ENCODE assay signal across 10 mouse cellular contexts in genomic region chr13:30966507-30966911, GRCm38 (mm10). TPM values are rescaled to one million over a fixed set of nuclear protein-coding genes. Genes with fewer than 3 reads are reported as not detected.
A peak's percentile ranks its signal among the peaks of the same experiment; 100 is the strongest.
DNase-seq lines count a peak whose midpoint lies in the region; ATAC-seq and TF ChIP-seq lines count a peak whose summit lies in the region.
"Had no signal": no experiment of that assay in that cellular context is flagged by ENCODE, and none has a peak within 500 bp of the region (broad histone marks: within the 10 kb centered on the region; RNA-seq: fewer than 3 reads in every experiment).

No protein-coding gene starts in this region.

- H3K27me3 ChIP-seq in kidney, postnatal 0 days (ENCODE audit: insufficient read depth, low read length) = no peaks in the 10 kb centered on the region
- no peaks in the 10 kb centered on the region for H3K27me3 ChIP-seq in embryonic facial prominence, embryonic 10.5 days (replicated peaks; ENCODE audit: low read depth, poor library complexity, severe bottlenecking)
- H3K27me3 ChIP-seq in hindbrain, embryonic 15.5 days = no peaks in the 10 kb centered on the region
- no peaks in the 10 kb centered on the region for H3K27me3 ChIP-seq in neural tube, embryonic 11.5 days (ENCODE audit: control insufficient read depth, insufficient read depth, low read length)
- H3K27me3 ChIP-seq in thymus, adult 2 months (ENCODE audit: control insufficient read depth, insufficient read depth, low read length) = no peaks in the 10 kb centered on the region

- peak overlapping the region; percentile 34 for H3K4me2 ChIP-seq in kidney, postnatal 0 days (ENCODE audit: low read length)
- peak overlapping the region; percentile 45 for H3K4me2 ChIP-seq in hindbrain, embryonic 15.5 days
- H3K4me2 ChIP-seq in neural tube, embryonic 11.5 days (ENCODE audit: low read depth) = peak overlapping the region; percentile 31; the same call in 1 of the 2 replicates

- peak overlapping the region; percentile 9; the same call in 1 of the 2 replicates for H3K27ac ChIP-seq in kidney, postnatal 0 days
- H3K27ac ChIP-seq in embryonic facial prominence, embryonic 10.5 days (replicated peaks) = peak overlapping the region; percentile 68
- H3K27ac ChIP-seq in hindbrain, embryonic 15.5 days (replicated peaks) = no peak overlapping the region
- 0 out of 2 replicates have a peak overlapping the region, but pooled peaks have one; percentile 27 for H3K27ac ChIP-seq in neural tube, embryonic 11.5 days (ENCODE audit: low read depth, low read length)
- H3K27ac ChIP-seq in thymus, adult 2 months (ENCODE audit: control insufficient read depth, insufficient read depth, low read length) = no peak overlapping the region

- peak; percentile 82 for DNase-seq in kidney, postnatal 0 days (ENCODE audit: low spot score)
- no peak for DNase-seq in kidney, postnatal 25 days
- DNase-seq in embryonic facial prominence, embryonic 10.5 days (ENCODE audit: low spot score) = peak; percentile 82
- peak; percentile 59 for DNase-seq in neural tube, embryonic 11.5 days (ENCODE audit: low spot score)
- DNase-seq in thymus, adult 2 months = no peak
- no peak for DNase-seq in frontal cortex, postnatal 36 days (ENCODE audit: low spot score in 2 of 2)

- H3K36me3 ChIP-seq in kidney, postnatal 0 days (ENCODE audit: insufficient read depth, low read length) = no peaks in the 10 kb centered on the region
- 0 out of 2 replicates have a peak, but pooled peaks cover under 1% of the 10 kb centered on the region for H3K36me3 ChIP-seq in embryonic facial prominence, embryonic 10.5 days (replicated peaks)
- no peaks in the 10 kb centered on the region for H3K36me3 ChIP-seq in hindbrain, embryonic 15.5 days
- H3K36me3 ChIP-seq in neural tube, embryonic 11.5 days (ENCODE audit: control insufficient read depth, insufficient read depth, low read length) = no peaks in the 10 kb centered on the region
- 0 out of 2 replicates have a peak, but pooled peaks cover 4% of the 10 kb centered on the region for H3K36me3 ChIP-seq in thymus, adult 2 months (ENCODE audit: control insufficient read depth, insufficient read depth, low read length)

- WGBS in kidney, postnatal 0 days = 16% methylated on average over 10 of the region's 10 CpGs
- 9% methylated on average over 10 of the region's 10 CpGs for WGBS in embryonic facial prominence, embryonic 10.5 days
- WGBS in hindbrain, embryonic 15.5 days = 8% methylated on average over 10 of the region's 10 CpGs
- WGBS in neural tube, embryonic 11.5 days = 8% methylated on average over 10 of the region's 10 CpGs
- WGBS in thymus, adult 2 months = 92% methylated on average over 10 of the region's 10 CpGs

- 0 out of 2 replicates have a peak, but pooled peaks cover 6% of the 10 kb centered on the region for H3K4me1 ChIP-seq in kidney, postnatal 0 days (replicated peaks; ENCODE audit: insufficient read depth, low read length)
- H3K4me1 ChIP-seq in embryonic facial prominence, embryonic 10.5 days = peaks cover 54% of the 10 kb centered on the region
- peaks cover 8% of the 10 kb centered on the region for H3K4me1 ChIP-seq in hindbrain, embryonic 15.5 days (replicated peaks)
- peaks cover 9% of the 10 kb centered on the region for H3K4me1 ChIP-seq in neural tube, embryonic 11.5 days (ENCODE audit: control insufficient read depth, insufficient read depth, low read length)
- peaks cover 14% of the 10 kb centered on the region for H3K4me1 ChIP-seq in thymus, adult 2 months (replicated peaks; ENCODE audit: control insufficient read depth, insufficient read depth, low read length)

- H3K4me3 ChIP-seq in kidney, postnatal 0 days (replicated peaks; ENCODE audit: low read depth, low read length) = no peak overlapping the region; the same call in 1 of the 2 replicates
- H3K4me3 ChIP-seq in embryonic facial prominence, embryonic 10.5 days = peak overlapping the region; percentile 36
- H3K4me3 ChIP-seq in hindbrain, embryonic 15.5 days = no peak overlapping the region
- H3K4me3 ChIP-seq in neural tube, embryonic 11.5 days (ENCODE audit: low read depth, low read length) = no peak overlapping the region
- H3K4me3 ChIP-seq in thymus, adult 2 months (ENCODE audit: control insufficient read depth, insufficient read depth, low read length) = no peak overlapping the region

- peak; percentile 68; the same call in 1 of the 2 replicates for ATAC-seq in kidney, postnatal 0 days (replicated peaks; ENCODE audit: low FRiP score, low read depth)
- no peak for ATAC-seq in hindbrain, embryonic 15.5 days (ENCODE audit: low FRiP score, low read depth)
- ATAC-seq in neural tube, embryonic 11.5 days (ENCODE audit: insufficient read depth, low FRiP score, low TSS enrichment) = peak; percentile 48; the same call in 1 of the 2 replicates
- no peak for ATAC-seq in cerebellum, adult (ENCODE audit: insufficient number of reproducible peaks, low FRiP score, low TSS enrichment)

- H3K9ac ChIP-seq in kidney, postnatal 0 days (ENCODE audit: low read depth, low read length) = no peak overlapping the region
- 0 out of 2 replicates have a peak overlapping the region, but pooled peaks have one; percentile 3 for H3K9ac ChIP-seq in hindbrain, embryonic 15.5 days
- no peak overlapping the region for H3K9ac ChIP-seq in neural tube, embryonic 11.5 days (ENCODE audit: low read length)

- no peak for TF ChIP-seq POLR2A in thymus, adult 2 months (IDR thresholded peaks at IDR 0.05; ENCODE audit: control insufficient read depth, extremely low read depth, insufficient read depth, low read length, poor library complexity)

- no peak for TF ChIP-seq CTCF in kidney, postnatal 0 days (IDR thresholded peaks at IDR 0.05; ENCODE audit: low read depth)
- no peak for TF ChIP-seq CTCF in thymus, adult 2 months (IDR thresholded peaks at IDR 0.05; ENCODE audit: borderline replicate concordance, control insufficient read depth, extremely low read depth, insufficient read depth, low read length, poor library complexity)

- no peaks in the 10 kb centered on the region for H3K9me3 ChIP-seq in kidney, postnatal 0 days (replicated peaks; ENCODE audit: low read length)
- H3K9me3 ChIP-seq in embryonic facial prominence, embryonic 10.5 days = no peaks in the 10 kb centered on the region
- no peaks in the 10 kb centered on the region for H3K9me3 ChIP-seq in hindbrain, embryonic 15.5 days
- H3K9me3 ChIP-seq in neural tube, embryonic 11.5 days (ENCODE audit: control insufficient read depth, low read length) = no peaks in the 10 kb centered on the region
- H3K9me3 ChIP-seq: G1E had no signal

RNA-seq across cellular contexts. Expression of gene Exoc2, which starts 7.4 kb away (rescaled TPM):
- 22.1 and 23.4 TPM in 2 replicates for polyA plus RNA-seq in kidney, postnatal 0 days (2015; fragmentation: Nextera tagmentation; extraction: Ambion mirVana)
- polyA plus RNA-seq in embryonic facial prominence, embryonic 10.5 days (2016; fragmentation: Nextera tagmentation; extraction: Ambion mirVana) = 37.4 and 38.7 TPM in 2 replicates
- polyA plus RNA-seq in hindbrain, embryonic 15.5 days (2015; fragmentation: Nextera tagmentation; extraction: Ambion mirVana) = 47.9 and 50.0 TPM in 2 replicates
- polyA plus RNA-seq in neural tube, embryonic 11.5 days (2014; fragmentation: Nextera tagmentation; extraction: Ambion mirVana) = 42.5 and 44.5 TPM in 2 replicates
- polyA plus RNA-seq in thymus, adult 2 months (2012; rRNA removed) = 25.7 and 25.9 TPM in 2 replicates

RNA-seq across cellular contexts. Expression of gene Gm5447, which starts 7.5 kb away (rescaled TPM):
- polyA plus RNA-seq in kidney, postnatal 0 days (2015; fragmentation: Nextera tagmentation; extraction: Ambion mirVana) = 0.11 TPM in 1 of 2 replicates, not detected in the other
- polyA plus RNA-seq in embryonic facial prominence, embryonic 10.5 days (2016; fragmentation: Nextera tagmentation; extraction: Ambion mirVana) = 0.14 and 0.19 TPM in 2 replicates
- polyA plus RNA-seq in hindbrain, embryonic 15.5 days (2015; fragmentation: Nextera tagmentation; extraction: Ambion mirVana) = 0.08 TPM in 1 of 2 replicates, not detected in the other
- not detected in 2 replicates for polyA plus RNA-seq in neural tube, embryonic 11.5 days (2014; fragmentation: Nextera tagmentation; extraction: Ambion mirVana)
- not detected in 2 replicates for polyA plus RNA-seq in thymus, adult 2 months (2012; rRNA removed)
- polyA plus RNA-seq: G1E; spleen, adult 2 months had no signal

RNA-seq across cellular contexts. Expression of gene Hus1b, which starts 18.9 kb away (rescaled TPM):
- 0.13 TPM in 1 of 2 replicates, not detected in the other for polyA plus RNA-seq in kidney, postnatal 0 days (2015; fragmentation: Nextera tagmentation; extraction: Ambion mirVana)
- 0.32 TPM in 1 of 2 replicates, not detected in the other for polyA plus RNA-seq in embryonic facial prominence, embryonic 10.5 days (2016; fragmentation: Nextera tagmentation; extraction: Ambion mirVana)
- polyA plus RNA-seq in hindbrain, embryonic 15.5 days (2015; fragmentation: Nextera tagmentation; extraction: Ambion mirVana) = not detected in 2 replicates
- polyA plus RNA-seq in neural tube, embryonic 11.5 days (2014; fragmentation: Nextera tagmentation; extraction: Ambion mirVana) = not detected in 2 replicates
- polyA plus RNA-seq in thymus, adult 2 months (2012; rRNA removed) = 0.77 and 1.1 TPM in 2 replicates
- polyA plus RNA-seq: G1E had no signal

Comparison
In these comparisons a context has a peak if more than half of its experiments do, and no peak if none do; other contexts are left out.
1. DNase-seq: peak in kidney, postnatal 0 days (single experiment), embryonic facial prominence, embryonic 10.5 days (single experiment) and neural tube, embryonic 11.5 days (single experiment); none in kidney, postnatal 25 days (0 of 2), thymus, adult 2 months (single experiment) and frontal cortex, postnatal 36 days (0 of 2).
2. ATAC-seq: peak in kidney, postnatal 0 days (single experiment) and neural tube, embryonic 11.5 days (single experiment); none in hindbrain, embryonic 15.5 days (single experiment) and cerebellum, adult (single experiment).
3. H3K27ac ChIP-seq: peak in kidney, postnatal 0 days (single experiment), embryonic facial prominence, embryonic 10.5 days (single experiment) and neural tube, embryonic 11.5 days (single experiment); none in hindbrain, embryonic 15.5 days (single experiment) and thymus, adult 2 months (single experiment).
4. Peak in every context shown above with its lines, with median percentiles within 50 percentile points of each other: H3K4me2 ChIP-seq.